Mouse (Mus musculus) activated CD4-positive, CD25-positive, alpha-beta regulatory T cell, adult 4 months (primary cell): Measurements from ENCODE around the gene Mpv17l. TPM values are rescaled to one million over a fixed set of nuclear protein-coding genes. Genes with fewer than 3 reads are reported as not detected.
"Not testable (repeated sequence)": the region's sequence is repeated elsewhere in the genome, so short reads cannot be mapped to it uniquely, and the experiment has no call there.

Experiments used
- ATAC-seq: one replicate; pipeline ENCODE4 v1.8.0; 2017
- polyA plus RNA-seq, 2 experiments: library from polyadenylated mRNA; unstranded; fragments of 100-300 nt; shearing (Covaris generic); gene quantifications; one replicate each; pipeline ENCODE4 v1.2.1; 2017

Mpv17l gene
- polyA plus RNA-seq = 1 to 10 TPM in 1 of 2 experiments, under 1 TPM in 1; 0.24 to 1.4 TPM

GRCm38 (mm10) chr16:13902888-13903483 lies at the start of gene Mpv17l, which contains the start of gene Pdxdc1:
Gene Mpv17l (plus strand): TSS chr16:13903161.
Gene Pdxdc1 (minus strand): TSS chr16:13903131.
- ATAC-seq = peak; percentile 75

GRCm38 (mm10) chr16:13853886-13854285 lies 49.1 kb upstream of the Mpv17l start:
- no peak for ATAC-seq

- no peak for ATAC-seq
These were observed 36.9 kb upstream of the Mpv17l start for GRCm38 (mm10) chr16:13866076-13866475.

GRCm38 (mm10) chr16:13866616-13867015 lies 36.3 kb upstream of the Mpv17l start:
- ATAC-seq = no peak

- not testable (repeated sequence) for ATAC-seq
These were observed 35.6 kb upstream of the Mpv17l start for GRCm38 (mm10) chr16:13867406-13867805.

GRCm38 (mm10) chr16:13867910-13868514 lies 34.9 kb upstream of the Mpv17l start:
- ATAC-seq = no peak

GRCm38 (mm10) chr16:13875483-13875882 lies 27.5 kb upstream of the Mpv17l start:
- no peak for ATAC-seq

GRCm38 (mm10) chr16:13883094-13883774 lies 19.7 kb upstream of the Mpv17l start:
- ATAC-seq = no peak

GRCm38 (mm10) chr16:13890449-13890848 lies 12.5 kb upstream of the Mpv17l start:
- ATAC-seq = no peak

GRCm38 (mm10) chr16:13892850-13893249 lies 10.1 kb upstream of the Mpv17l start:
- ATAC-seq = no peak

- ATAC-seq = no peak
These were observed 8.9 kb upstream of the Mpv17l start for GRCm38 (mm10) chr16:13894097-13894496.

- ATAC-seq = no peak
These were observed 7.2 kb upstream of the Mpv17l start for GRCm38 (mm10) chr16:13895740-13896139.

- ATAC-seq = no peak
These were observed 6.6 kb upstream of the Mpv17l start for GRCm38 (mm10) chr16:13896357-13896756.

GRCm38 (mm10) chr16:13898981-13899380 lies 4.0 kb upstream of the Mpv17l start:
- ATAC-seq = no peak

GRCm38 (mm10) chr16:13902397-13902831 lies 547 bp upstream of the Mpv17l start:
- peak; percentile 30 for ATAC-seq

GRCm38 (mm10) chr16:13903488-13903887 lies 527 bp downstream of the Mpv17l start:
- peak; percentile 47 for ATAC-seq

GRCm38 (mm10) chr16:13907297-13907696 lies 4.3 kb downstream of the Mpv17l start:
- ATAC-seq = no peak

GRCm38 (mm10) chr16:13920093-13920492 lies 17.1 kb downstream of the Mpv17l start:
- no peak for ATAC-seq

- no peak for ATAC-seq
These were observed 18.1 kb downstream of the Mpv17l start for GRCm38 (mm10) chr16:13921063-13921462.

GRCm38 (mm10) chr16:13921781-13922180 lies 18.8 kb downstream of the Mpv17l start:
- ATAC-seq = no peak

GRCm38 (mm10) chr16:13922499-13922898 lies 19.5 kb downstream of the Mpv17l start:
- ATAC-seq = not testable (repeated sequence)

GRCm38 (mm10) chr16:13922966-13923365 lies 20.0 kb downstream of the Mpv17l start:
- not testable (repeated sequence) for ATAC-seq

- no peak for ATAC-seq
These were observed 24.6 kb downstream of the Mpv17l start for GRCm38 (mm10) chr16:13927456-13928075.
